Mouse (Mus musculus) 416B (cell line): ENCODE data around the gene Stbd1.
A peak's percentile ranks its signal among the peaks of the same experiment; 100 is the strongest.

Experiments
- DNase-seq: peaks from one replicate; pipeline ENCODE4 v3.0.0; 2011; ENCODE audit warnings: low read depth

Gene Stbd1

DNA sequence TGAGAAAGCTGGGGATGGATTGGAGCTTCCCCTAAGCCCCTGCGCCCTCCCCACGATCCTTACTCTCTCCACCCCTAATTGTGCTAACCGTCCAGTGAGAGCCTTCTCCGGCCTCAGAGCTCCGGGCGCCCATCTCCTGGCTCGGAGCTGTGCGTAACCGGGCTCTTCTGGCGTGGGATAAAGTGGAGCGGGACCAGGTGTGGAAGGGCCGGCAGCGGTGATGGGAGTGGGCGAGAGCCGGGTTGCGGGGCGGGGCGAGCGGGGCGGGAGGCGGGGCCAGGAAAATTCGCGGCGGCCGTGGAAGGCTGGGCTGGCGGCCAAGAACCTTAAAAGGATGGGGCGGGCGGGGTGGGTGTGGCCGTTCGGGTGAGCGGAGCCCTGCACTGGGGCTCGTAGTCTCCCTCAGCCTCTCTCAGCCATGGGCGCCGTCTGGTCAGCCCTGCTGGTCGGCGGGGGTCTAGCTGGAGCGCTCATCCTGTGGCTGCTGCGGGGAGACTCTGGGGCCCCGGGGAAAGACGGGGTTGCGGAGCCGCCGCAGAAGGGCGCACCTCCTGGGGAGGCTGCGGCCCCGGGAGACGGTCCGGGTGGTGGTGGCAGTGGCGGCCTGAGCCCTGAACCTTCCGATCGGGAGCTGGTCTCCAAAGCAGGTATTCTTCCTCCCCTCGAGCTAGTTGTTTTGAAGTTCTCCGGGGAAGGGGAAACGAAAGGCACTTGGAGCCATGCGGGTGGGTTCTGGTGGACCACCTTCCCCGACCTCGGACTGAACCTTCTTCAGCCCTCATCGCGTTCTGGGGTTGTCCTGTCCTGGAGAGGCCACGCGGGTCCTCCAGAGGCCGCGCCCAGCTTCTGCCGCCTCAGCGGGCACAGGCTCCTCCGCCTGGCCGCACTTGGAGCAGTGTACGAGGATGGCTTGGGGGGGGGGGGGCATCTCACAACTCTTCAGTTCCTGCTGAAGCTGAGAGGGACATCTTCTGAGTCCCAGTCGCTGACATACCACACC, at the start of gene Stbd1:
Gene Stbd1, plus strand, starts transcription at position 351 of the 1,000 bp plus-strand sequence.
- no peak for DNase-seq

GRCm38 (mm10) chr5:92553939-92554338, 48.9 kb upstream of the Stbd1 start:
- DNase-seq, result peak; percentile 36

DNA sequence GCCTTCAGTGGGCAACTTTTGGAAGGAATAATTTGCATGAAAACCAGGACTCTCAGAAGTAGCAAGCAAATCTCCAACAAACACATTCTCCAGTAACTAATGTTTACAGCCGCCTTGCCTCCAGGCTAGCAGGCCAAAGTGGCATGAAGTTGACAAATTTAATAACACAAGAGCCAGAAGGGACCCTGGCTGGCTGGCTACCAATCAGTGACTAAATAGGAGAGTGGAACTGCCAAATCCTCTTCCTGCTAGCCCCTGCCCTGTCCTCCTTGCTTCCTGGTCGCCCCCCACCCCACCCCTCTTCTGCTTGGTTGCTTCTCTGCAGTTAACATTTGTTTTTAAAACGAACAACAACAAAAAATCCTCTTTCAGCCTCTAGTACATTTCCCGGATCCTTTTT, 48.4 kb upstream of the Stbd1 start:
- no peak for DNase-seq

GRCm38 (mm10) chr5:92554891-92555511, 47.8 kb upstream of the Stbd1 start, which contains the start of gene Fam47e:
Gene Fam47e, plus strand, starts transcription at chr5:92555069.
- DNase-seq, result no peak

DNA sequence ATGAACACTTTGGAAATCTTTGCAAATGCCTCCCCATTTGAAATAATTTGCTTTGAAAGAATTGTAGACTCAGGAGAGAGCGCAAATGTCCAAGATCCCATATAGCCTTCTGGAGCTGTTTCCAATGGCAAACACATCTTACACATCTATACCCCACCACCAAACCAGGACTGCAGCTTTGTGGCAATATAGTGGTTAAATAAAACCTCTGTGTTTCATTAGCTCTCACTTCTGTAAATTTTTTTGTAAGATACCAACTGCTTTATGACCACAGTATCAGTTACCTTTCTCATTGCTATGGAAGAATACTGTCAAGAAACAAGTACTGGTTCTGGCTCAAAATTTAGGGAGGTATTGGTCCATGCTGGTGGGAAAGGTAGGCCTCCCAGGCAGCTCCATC, 46.9 kb upstream of the Stbd1 start:
- no peak for DNase-seq

DNA sequence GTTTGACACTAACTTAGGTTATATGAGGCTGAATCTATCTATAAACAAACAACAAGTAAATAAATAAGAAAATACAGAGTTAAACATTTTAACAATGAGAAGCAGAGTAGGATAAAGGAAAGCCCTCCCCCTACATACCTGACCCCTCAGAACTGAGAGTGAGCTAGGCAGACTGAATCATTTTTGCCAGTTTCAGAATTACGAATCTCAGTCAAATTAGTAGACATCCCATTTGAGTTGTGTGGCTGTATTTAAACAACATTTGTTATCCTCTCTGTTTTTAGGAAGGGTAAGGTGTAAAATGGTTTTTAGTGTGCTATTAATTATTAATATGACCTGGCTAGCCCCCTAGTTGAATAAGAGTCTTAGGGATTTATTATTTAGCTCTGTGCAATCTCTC, 45.3 kb upstream of the Stbd1 start:
- DNase-seq, result no peak

GRCm38 (mm10) chr5:92560201-92560600, 42.6 kb upstream of the Stbd1 start:
- no peak for DNase-seq

GRCm38 (mm10) chr5:92562002-92562401, 40.8 kb upstream of the Stbd1 start:
- DNase-seq, result no peak

GRCm38 (mm10) chr5:92571232-92571631, 31.6 kb upstream of the Stbd1 start:
- DNase-seq, result no peak

GRCm38 (mm10) chr5:92579559-92579958, 23.3 kb upstream of the Stbd1 start:
- peak; percentile 6 for DNase-seq

- DNase-seq, result no peak
Measured at GRCm38 (mm10) chr5:92585932-92586331, 16.9 kb upstream of the Stbd1 start.

- no peak for DNase-seq
Measured at GRCm38 (mm10) chr5:92595026-92595425, 7.8 kb upstream of the Stbd1 start.

- no peak for DNase-seq
Measured at GRCm38 (mm10) chr5:92596865-92597264, 6.0 kb upstream of the Stbd1 start.

GRCm38 (mm10) chr5:92599030-92599429, 3.8 kb upstream of the Stbd1 start:
- DNase-seq, result no peak

- DNase-seq, result no peak
Measured at GRCm38 (mm10) chr5:92604452-92605247, 1.8 kb downstream of the Stbd1 start.

DNA sequence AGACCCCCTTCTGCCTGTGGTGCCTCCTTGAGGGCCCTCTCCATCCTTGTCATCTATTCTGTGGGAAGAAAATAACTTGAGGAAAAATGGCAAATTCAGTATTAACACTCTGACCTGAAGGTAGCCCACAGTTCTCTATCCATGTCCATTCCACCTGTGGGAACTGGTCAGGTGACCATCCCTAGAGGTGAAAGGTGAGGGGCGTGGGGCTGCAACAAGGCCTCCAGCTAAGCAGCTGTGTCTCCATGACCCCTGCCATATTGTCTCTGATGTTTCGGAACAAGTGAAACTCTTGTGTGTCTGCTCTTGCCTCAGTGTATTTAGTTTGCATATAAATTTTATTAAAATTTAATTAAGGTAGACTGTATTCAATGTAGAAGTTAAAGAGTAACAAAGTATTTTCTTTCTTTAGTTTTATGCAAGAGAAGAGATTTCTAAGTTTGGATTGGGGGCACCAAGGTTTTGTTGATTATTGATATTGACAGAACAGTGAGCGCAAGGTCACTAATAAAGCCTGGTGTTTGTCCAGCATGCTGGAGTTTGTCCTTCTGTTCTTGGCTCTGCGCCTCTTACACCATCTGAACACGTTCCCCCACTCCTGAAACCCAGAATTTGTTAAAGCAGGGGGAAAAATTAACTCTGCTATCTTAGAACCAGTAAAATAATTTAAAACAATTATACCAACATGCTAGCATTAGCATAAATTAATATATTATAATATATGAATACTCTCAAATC, 4.8 kb downstream of the Stbd1 start:
- DNase-seq, result no peak

- DNase-seq, result no peak
Measured at GRCm38 (mm10) chr5:92612756-92613155, 9.9 kb downstream of the Stbd1 start.

DNA sequence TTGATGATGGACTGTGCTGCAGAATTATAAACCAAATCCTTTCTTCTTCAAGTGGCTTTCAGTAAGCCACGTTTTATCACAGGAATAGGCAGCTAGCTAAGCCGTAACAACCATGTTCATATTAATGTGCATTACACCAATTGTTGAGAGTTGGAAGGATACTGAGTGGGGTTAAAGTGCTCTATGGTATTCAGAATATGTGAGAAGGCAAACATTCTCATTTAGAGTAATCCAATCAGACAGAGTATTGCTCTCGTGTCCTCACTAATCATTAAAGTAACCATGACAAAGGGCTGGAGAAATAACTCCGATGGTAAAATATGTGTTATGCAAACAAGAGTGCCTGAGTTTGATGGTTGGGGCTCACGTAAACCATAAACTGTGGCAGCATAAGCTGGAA, 19.0 kb downstream of the Stbd1 start:
- DNase-seq, result no peak

DNA sequence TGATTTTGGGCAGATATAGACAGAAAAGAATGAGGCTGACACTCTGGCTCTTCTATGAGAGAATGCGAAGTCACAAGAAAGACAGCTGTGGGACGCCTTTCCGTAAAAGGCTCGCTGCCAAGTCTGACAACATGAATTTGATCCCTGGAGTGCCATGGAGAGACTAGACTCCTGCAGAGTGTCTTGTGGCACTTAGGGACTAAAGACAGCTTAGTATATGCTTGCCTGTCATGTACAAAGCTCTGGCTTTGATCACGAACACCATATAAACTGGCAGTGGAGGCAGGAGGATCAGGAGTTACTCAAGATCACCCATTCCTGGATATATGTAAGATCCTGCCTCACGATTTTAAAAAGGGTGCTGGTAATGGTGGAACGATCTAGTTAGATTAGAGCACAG, 25.1 kb downstream of the Stbd1 start:
- no peak for DNase-seq

- peak; percentile 11 for DNase-seq
Measured at GRCm38 (mm10) chr5:92633526-92633925, 30.7 kb downstream of the Stbd1 start.

GRCm38 (mm10) chr5:92634916-92635315, 32.1 kb downstream of the Stbd1 start:
- no peak for DNase-seq

DNA sequence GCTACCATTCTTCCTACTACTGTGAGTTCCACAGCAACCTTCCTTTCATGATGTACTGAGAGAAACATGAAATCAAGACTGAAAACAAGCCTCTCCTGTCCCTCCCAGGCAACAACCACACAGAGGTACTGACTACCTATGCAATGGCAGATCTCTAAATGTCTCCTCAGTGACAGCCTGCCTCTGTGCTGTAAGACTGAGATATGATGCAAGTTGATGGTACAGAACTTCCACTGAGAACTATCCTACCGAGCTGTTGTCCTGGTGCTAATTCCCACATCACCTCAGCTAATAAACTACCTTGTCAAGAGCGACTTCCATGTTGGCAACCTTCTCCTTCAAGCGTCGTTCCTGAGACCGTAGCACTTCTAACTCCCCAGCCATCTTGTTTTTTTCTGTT, 33.0 kb downstream of the Stbd1 start:
- no peak for DNase-seq
